In the genomic region with DNA sequence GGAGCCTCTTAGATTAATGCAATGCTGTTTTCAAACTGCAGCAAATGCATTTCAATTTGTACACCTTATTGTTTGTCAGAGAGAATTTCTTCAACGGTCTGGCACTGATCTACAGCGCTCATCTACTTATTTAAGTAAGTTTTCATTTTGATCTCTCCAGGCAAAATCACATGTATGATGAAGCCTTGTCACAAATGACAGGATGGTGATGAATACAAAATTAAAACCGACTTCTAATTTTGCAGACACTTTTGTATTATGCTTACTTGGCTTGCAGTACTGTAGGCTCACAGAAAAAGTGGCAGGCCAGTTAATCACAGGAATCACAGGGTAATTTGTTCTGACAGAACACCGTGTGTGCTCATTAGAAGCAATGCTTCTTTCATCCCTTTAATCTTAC, we compare ENCODE assay signal across 21 mouse cellular contexts.
DNase-seq lines count a peak whose midpoint lies in the region; ATAC-seq lines count a peak whose summit lies in the region.
"Had no signal": no experiment of that assay in that cellular context is flagged by ENCODE, and none has a peak within 500 bp of the region (broad histone marks: within the 10 kb centered on the region; RNA-seq: fewer than 3 reads in every experiment).

No protein-coding gene starts in this region.

- H3K4me2 ChIP-seq in midbrain, embryonic 12.5 days (replicated peaks): no peak overlapping the region
- no peak overlapping the region for H3K4me2 ChIP-seq in midbrain, embryonic 14.5 days (ENCODE audit: low read length)
- H3K4me2 ChIP-seq: embryonic facial prominence, embryonic 13.5 days; heart, embryonic 15.5 days had no signal

- H3K9ac ChIP-seq in midbrain, embryonic 12.5 days (replicated peaks): no peak overlapping the region
- H3K9ac ChIP-seq in midbrain, embryonic 14.5 days (replicated peaks; ENCODE audit: low read length): no peak overlapping the region
- H3K9ac ChIP-seq: embryonic facial prominence, embryonic 13.5 days; heart, embryonic 15.5 days had no signal

- peak; percentile 12 to 53 for DNase-seq in cerebellum, postnatal 14 days
- DNase-seq in cerebellum, adult 11-12 months: no peak
- DNase-seq in midbrain, embryonic 10.5 days (ENCODE audit: low spot score): no peak
- DNase-seq in midbrain, embryonic 14.5 days: peak; percentile 31
- DNase-seq in kidney, postnatal 4 days: no peak
- no peak for DNase-seq in testis, postnatal 14 days (ENCODE audit: low spot score)
- DNase-seq: adrenal gland, postnatal 25 days; cerebellum, adult 9-10 months; gastrocnemius, postnatal 25 days; heart, postnatal 4 days; kidney, postnatal 36 days; liver; right cerebral cortex, adult 18-20 months; thymus, postnatal 25 days had no signal

- no peaks in the 10 kb centered on the region for H3K4me1 ChIP-seq in midbrain, embryonic 12.5 days
- no peaks in the 10 kb centered on the region for H3K4me1 ChIP-seq in midbrain, embryonic 10.5 days
- H3K4me1 ChIP-seq in midbrain, embryonic 14.5 days (ENCODE audit: control insufficient read depth, insufficient read depth, low read length): no peaks in the 10 kb centered on the region
- H3K4me1 ChIP-seq: embryonic facial prominence, embryonic 13.5 days; heart, embryonic 15.5 days had no signal

- 62% methylated on average over 4 of the region's 4 CpGs for WGBS in midbrain, embryonic 12.5 days
- 84% methylated on average over 4 of the region's 4 CpGs for WGBS in midbrain, embryonic 10.5 days
- 44% methylated on average over 4 of the region's 4 CpGs for WGBS in midbrain, embryonic 14.5 days

- no peak overlapping the region for H3K27ac ChIP-seq in midbrain, embryonic 12.5 days (replicated peaks)
- H3K27ac ChIP-seq in midbrain, embryonic 10.5 days (replicated peaks): no peak overlapping the region
- H3K27ac ChIP-seq in midbrain, embryonic 14.5 days (replicated peaks; ENCODE audit: low read depth, low read length): no peak overlapping the region
- H3K27ac ChIP-seq: embryonic facial prominence, embryonic 13.5 days; heart, embryonic 15.5 days had no signal

- H3K27me3 ChIP-seq in midbrain, embryonic 12.5 days: no peaks in the 10 kb centered on the region
- no peaks in the 10 kb centered on the region for H3K27me3 ChIP-seq in midbrain, embryonic 10.5 days (ENCODE audit: low read depth, poor library complexity, severe bottlenecking)
- no peaks in the 10 kb centered on the region for H3K27me3 ChIP-seq in midbrain, embryonic 14.5 days (ENCODE audit: control insufficient read depth, insufficient read depth, low read length)
- H3K27me3 ChIP-seq: embryonic facial prominence, embryonic 13.5 days; heart, embryonic 15.5 days had no signal

- H3K4me3 ChIP-seq in midbrain, embryonic 12.5 days: no peak overlapping the region
- no peak overlapping the region for H3K4me3 ChIP-seq in midbrain, embryonic 10.5 days
- H3K4me3 ChIP-seq in midbrain, embryonic 14.5 days (replicated peaks; ENCODE audit: low read depth, low read length): no peak overlapping the region
- H3K4me3 ChIP-seq: embryonic facial prominence, embryonic 13.5 days; heart, embryonic 15.5 days had no signal

- H3K36me3 ChIP-seq in midbrain, embryonic 12.5 days: no peaks in the 10 kb centered on the region
- H3K36me3 ChIP-seq in midbrain, embryonic 10.5 days: no peaks in the 10 kb centered on the region
- no peaks in the 10 kb centered on the region for H3K36me3 ChIP-seq in midbrain, embryonic 14.5 days (ENCODE audit: control insufficient read depth, insufficient read depth, low read length)
- H3K36me3 ChIP-seq: embryonic facial prominence, embryonic 13.5 days; heart, embryonic 15.5 days had no signal

- 0 out of 2 replicates have a peak, but pooled peaks cover 2% of the 10 kb centered on the region for H3K9me3 ChIP-seq in midbrain, embryonic 12.5 days
- H3K9me3 ChIP-seq in midbrain, embryonic 10.5 days (replicated peaks): 0 out of 2 replicates have a peak, but pooled peaks cover 4% of the 10 kb centered on the region
- H3K9me3 ChIP-seq in midbrain, embryonic 14.5 days (ENCODE audit: control insufficient read depth, low read length): no peaks in the 10 kb centered on the region; the same call in 1 of the 2 replicates
- H3K9me3 ChIP-seq: embryonic facial prominence, embryonic 13.5 days; heart, embryonic 15.5 days had no signal

- peak; percentile 58; the same call in 1 of the 2 replicates for ATAC-seq in midbrain, embryonic 12.5 days (ENCODE audit: low FRiP score, low read depth)
- peak; percentile 46; the same call in 1 of the 2 replicates for ATAC-seq in midbrain, embryonic 14.5 days (ENCODE audit: low FRiP score, low TSS enrichment)
- ATAC-seq: activated CD4-positive, CD25-positive, alpha-beta regulatory T cell, adult 4 months; CD4-positive, CD25-positive, alpha-beta regulatory T cell, adult 4 months; intestine, embryonic 16.5 days; lung, postnatal 0 days had no signal

Comparison
In these comparisons a context has a peak if more than half of its experiments do, and no peak if none do; other contexts are left out.
1. DNase-seq: peak in cerebellum, postnatal 14 days (2 of 2) and midbrain, embryonic 14.5 days (single experiment); none in cerebellum, adult 11-12 months (single experiment), midbrain, embryonic 10.5 days (single experiment), kidney, postnatal 4 days (0 of 2) and testis, postnatal 14 days (single experiment).